Mouse (Mus musculus): ENCODE data around the gene Gm8113.
"Not testable (repeated sequence)": the region's sequence is repeated elsewhere in the genome, so short reads cannot be mapped to it uniquely, and the experiment has no call there.

Gene Gm8113

DNA sequence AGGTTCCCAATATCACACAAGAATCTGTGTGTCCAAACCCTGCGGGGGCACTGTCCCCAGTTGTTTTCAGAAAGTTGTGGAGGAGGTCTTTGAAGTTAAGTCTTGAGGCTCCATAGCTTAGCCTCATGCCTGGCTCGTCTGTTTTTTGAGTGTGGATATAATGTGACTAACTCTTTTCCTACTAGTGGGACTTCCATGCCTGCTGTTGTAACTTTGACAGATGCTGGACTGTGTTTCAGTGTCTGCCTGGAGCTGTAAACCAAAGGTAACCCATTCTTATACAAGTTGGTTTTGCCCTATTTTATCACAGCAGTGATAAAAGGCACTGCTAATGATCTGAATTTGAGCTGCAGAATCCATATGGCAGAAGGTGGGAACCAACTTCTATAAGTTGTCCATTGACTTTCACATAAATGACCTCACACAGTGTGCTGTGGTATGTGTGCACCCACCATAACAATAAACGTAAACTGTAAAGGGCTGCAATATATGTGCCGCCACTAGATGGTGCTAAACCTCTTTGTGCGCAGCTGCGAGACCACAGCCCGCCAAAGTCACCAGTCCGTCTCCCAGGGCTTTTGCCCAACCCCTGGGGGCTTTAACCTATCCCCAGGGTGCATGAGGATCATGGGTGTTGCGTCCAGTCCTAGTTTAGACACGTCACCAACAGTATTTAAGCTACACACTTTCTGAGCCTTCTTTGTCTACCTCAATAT is at the start of gene Gm8113:
Gene Gm8113 (plus strand): TSS at position 703 of the 716 bp plus-strand sequence.
- DNase-seq (ENCODE audit: low spot score in 2 of 2) = peak; percentile 5 to 23

DNA sequence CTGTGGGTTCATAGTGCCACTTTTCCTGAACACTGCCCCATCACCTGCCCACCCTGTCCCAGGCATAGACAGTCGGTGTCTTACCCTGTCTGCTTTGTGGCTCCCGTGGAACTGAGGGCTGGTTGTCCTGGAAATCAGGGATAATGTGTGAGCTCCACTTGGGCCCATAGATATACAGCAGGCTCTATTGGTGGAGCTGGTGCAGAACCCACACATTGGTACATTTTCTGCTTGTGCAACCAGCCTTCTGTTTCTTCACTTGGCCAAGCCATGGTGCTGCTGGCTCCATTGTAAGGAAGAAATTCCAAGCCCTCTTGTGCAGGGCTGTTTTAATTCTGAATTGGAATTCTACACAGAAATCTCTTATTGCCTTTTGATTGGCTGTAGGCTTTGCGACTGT is 49.8 kb upstream of the Gm8113 start, which contains the start of gene Ear1:
Gene Ear1 (minus strand): TSS at position 101 of the 400 bp plus-strand sequence.
- not testable (repeated sequence) for DNase-seq (ENCODE audit: low spot score in 2 of 2)

DNA sequence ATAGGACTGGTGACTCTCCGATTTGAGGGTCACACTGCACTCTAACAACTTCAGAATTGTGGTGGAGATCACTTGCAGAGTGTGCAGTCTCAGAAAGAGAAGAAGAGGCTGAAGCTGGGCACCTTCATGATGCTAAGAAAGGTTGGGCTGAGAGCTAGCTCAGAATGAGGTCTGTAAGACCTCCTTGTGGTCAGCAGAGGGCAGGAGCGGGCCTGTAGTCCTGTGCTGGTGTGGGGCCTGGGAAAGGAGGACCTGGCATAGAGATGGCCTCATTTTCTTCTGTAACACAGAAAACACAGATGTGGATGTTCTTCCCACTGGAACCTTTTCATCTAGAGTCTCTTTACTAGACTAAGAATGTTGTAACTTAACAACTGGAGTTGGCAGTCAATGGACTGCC is 47.4 kb upstream of the Gm8113 start:
- DNase-seq (ENCODE audit: low spot score in 2 of 2) = not testable (repeated sequence)

DNA sequence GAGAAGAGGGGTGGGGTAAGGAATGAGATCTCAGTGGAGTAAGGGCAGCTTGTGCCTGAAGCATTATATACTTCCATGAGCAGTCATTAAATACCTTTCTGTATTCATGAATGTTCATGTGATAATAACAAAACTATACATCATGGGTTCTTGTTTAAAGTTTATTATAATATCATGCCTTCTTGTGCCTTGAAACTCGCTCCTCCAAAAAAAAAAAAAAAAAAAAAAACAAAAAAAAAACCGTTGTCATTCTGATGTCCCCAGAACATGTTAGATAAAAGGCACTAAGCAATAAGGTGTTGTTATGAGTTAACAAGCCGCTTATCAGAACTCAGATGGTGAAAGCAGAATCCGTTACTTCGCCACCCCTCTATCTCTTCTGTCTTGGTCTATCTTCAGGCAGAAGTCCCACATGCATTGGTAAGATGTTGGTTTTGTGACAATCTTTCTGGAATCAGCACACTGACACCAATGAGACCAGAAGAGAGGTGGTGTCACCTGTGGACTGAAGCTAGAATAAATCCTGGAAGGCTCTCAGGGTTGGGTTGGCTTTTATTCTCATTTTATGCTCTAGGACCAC is 45.1 kb upstream of the Gm8113 start:
- DNase-seq (ENCODE audit: low spot score in 2 of 2) = not testable (repeated sequence)

- not testable (repeated sequence) for DNase-seq (ENCODE audit: low spot score in 2 of 2)
Observed at GRCm38 (mm10) chr14:43886235-43886634, 39.0 kb upstream of the Gm8113 start.

- DNase-seq (ENCODE audit: low spot score in 2 of 2) = not testable (repeated sequence)
Observed at GRCm38 (mm10) chr14:43891288-43891687, 33.9 kb upstream of the Gm8113 start.

DNA sequence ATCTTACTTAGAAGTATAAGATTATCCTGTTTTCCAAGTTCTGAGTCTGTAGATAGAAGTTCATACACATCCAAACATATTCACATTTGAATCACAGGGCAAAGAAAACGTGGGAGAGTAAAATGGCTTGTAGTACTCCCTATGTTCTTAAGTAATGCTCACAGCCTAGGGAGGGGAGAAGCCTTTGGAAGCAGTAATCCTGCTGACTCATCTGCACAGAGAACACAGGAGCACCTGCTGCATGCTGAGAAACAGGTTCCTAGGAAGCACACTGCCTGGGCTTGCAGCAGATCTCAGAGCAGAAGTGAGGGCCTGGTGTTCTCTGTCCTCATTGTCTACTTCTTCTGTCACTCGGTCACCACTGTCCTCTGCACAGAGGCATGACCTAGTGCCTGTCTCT is 29.8 kb upstream of the Gm8113 start:
- DNase-seq (ENCODE audit: low spot score in 2 of 2) = not testable (repeated sequence)

DNA sequence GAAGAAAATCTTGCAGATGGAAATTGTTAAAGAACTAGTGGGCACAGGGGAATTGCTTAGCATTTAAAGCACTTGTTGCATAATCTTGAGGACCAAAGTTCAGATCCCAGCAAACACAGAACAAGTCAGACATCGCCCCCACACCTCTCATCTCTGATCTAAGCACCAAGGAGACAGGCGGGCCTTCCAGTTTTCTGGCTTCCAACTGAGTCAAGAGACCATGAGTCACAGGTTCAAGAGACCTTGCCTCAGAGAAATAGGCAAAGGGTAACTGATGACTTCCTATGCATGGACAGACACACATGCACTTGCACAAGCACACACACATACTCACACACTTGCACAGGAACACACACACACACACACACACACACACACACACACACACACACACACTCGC is 26.6 kb upstream of the Gm8113 start:
- not testable (repeated sequence) for DNase-seq (ENCODE audit: low spot score in 2 of 2)

- DNase-seq (ENCODE audit: low spot score in 2 of 2) = not testable (repeated sequence)
Observed at GRCm38 (mm10) chr14:43918214-43918613, 7.0 kb upstream of the Gm8113 start.

- DNase-seq (ENCODE audit: low spot score in 2 of 2) = not testable (repeated sequence)
Observed at GRCm38 (mm10) chr14:43923459-43923858, 1.7 kb upstream of the Gm8113 start, which contains the start of gene Ear10. TSS of gene Ear10 (minus strand) at chr14:43923559.

- not testable (repeated sequence) for DNase-seq (ENCODE audit: low spot score in 2 of 2)
Observed at GRCm38 (mm10) chr14:43925404-43925950, 287 bp downstream of the Gm8113 start.

GRCm38 (mm10) chr14:43932991-43933390 is 7.8 kb downstream of the Gm8113 start:
- DNase-seq (ENCODE audit: low spot score in 2 of 2) = peak in 1 of 2 experiments; percentile 3

DNA sequence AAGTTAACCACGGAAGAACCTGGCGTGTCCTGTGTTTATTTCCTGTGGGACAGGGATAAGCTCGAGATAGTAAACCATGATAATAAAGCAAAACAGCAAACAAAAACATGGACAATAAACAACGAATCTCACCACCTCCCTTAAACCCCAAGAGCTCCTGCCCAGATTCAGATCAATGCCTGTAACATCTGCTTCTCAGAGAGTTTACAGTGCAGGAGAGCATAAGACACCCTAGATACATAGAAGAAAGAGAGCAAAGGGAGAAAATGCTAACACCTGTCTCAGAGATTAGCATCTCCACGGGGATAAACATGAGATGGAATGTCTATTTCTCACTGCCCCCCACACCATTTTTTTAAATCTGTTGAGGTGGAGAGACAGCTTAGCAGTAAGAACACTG is 8.2 kb downstream of the Gm8113 start:
- not testable (repeated sequence) for DNase-seq (ENCODE audit: low spot score in 2 of 2)

- DNase-seq (ENCODE audit: low spot score in 2 of 2) = not testable (repeated sequence)
Observed at GRCm38 (mm10) chr14:43953382-43953781, 28.2 kb downstream of the Gm8113 start.

DNA sequence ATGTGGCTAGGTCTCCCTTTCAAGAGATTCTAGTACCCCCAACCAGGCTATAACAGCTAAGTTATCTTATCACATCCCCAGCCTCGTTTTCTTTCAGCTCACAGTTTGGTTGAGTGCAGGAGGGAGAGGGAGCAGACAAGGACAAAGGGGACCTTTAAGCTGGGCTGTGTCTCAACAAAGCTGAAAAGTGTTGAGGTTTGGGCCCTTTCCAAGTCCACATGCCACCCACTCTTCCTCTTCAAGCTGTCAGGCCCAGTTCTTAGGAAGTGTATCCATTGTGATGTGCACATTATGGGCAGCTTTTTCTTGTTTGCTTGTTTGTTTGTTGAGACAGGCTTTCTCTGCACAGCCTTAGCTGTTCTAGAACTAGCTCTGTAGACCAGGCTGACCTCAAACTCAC is 29.9 kb downstream of the Gm8113 start:
- DNase-seq (ENCODE audit: low spot score in 2 of 2) = not testable (repeated sequence)

DNA sequence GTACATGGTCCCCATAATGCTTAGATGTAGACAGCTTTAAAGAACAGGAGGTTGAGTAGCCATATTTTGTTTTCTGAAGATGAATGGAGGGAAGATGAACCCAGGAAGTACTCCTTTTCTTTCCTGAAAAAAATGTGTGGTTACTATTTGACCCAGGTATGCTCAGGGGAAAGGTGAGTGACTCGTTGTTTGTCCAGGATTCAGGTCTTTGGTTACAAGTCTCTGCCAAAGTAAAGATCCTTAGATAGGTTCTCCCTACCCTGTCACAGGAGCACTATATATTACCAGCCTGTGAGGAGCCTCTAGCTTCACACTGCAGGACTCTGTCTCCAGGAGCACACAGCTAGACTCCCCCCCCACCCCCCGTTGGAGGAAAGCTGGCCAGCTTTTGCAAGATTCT is 31.6 kb downstream of the Gm8113 start, which contains the start of gene Ang5:
Gene Ang5 (plus strand): TSS at position 301 of the 400 bp plus-strand sequence.
- DNase-seq (ENCODE audit: low spot score in 2 of 2) = not testable (repeated sequence)
